Mouse (Mus musculus): ENCODE data around the gene Il22ra2.

DNA sequence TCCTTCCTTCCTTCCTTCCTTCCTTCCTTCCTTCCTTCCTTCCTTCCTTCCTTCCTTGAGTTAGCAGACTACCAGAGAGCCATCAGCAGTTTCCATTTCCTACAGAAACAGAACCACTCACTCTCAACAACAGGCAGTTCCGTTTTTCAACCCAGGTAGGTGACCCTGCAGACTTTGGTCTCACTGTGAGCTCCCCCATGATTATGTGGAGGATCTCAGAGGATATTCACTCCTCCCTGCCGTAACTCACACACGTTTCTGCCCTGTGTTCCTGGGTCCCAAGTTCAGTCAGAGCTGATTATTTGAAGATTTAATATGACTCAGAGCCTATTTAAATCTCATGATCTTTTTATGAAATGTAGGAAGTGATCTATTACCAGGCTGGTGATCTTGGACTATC is 41.1 kb upstream of the Il22ra2 start:
- no peak for TF ChIP-seq CTCF (IDR thresholded peaks at IDR 0.05; ENCODE audit: insufficient read depth, low read depth, low read length)
- no peak for TF ChIP-seq POLR2A (IDR thresholded peaks at IDR 0.05; ENCODE audit: insufficient read depth, low read depth, low read length)

Measured in olfactory bulb, adult 2 months (tissue).